Mouse (Mus musculus) megakaryocyte-erythroid progenitor cell, adult 5-6 weeks (primary cell): ENCODE results near the gene Gm21882. TPM values are rescaled to one million over a fixed set of nuclear protein-coding genes. Genes with fewer than 3 reads are reported as not detected.
"Not testable (repeated sequence)": the region's sequence is repeated elsewhere in the genome, so short reads cannot be mapped to it uniquely, and the experiment has no call there.

Source experiments
- ATAC-seq: replicated peaks from 2 replicates; pipeline ENCODE4 v1.8.0; 2016; ENCODE audit warnings: mild to moderate bottlenecking, inconsistent platforms; ENCODE audit not compliant: severe bottlenecking, poor library complexity, low FRiP score, low TSS enrichment
- total RNA-seq, 2 experiments: library from RNA; stranded (forward) in 1 of 2; stranded (reverse) in 1 of 2; fragments of 200-1000, 215-1000 nt in 1 of 2; fragments of >200 nt in 1 of 2; fragmentation: Nextera tagmentation in 1 of 2; gene quantifications; 2 replicates each; pipeline ENCODE4 v1.2.3; 2014 to 2017

Gene Gm21882
- not detected in 2 replicates for total RNA-seq (2014; fragmentation: Nextera tagmentation)
- total RNA-seq (2017), result not detected in 2 replicates

DNA sequence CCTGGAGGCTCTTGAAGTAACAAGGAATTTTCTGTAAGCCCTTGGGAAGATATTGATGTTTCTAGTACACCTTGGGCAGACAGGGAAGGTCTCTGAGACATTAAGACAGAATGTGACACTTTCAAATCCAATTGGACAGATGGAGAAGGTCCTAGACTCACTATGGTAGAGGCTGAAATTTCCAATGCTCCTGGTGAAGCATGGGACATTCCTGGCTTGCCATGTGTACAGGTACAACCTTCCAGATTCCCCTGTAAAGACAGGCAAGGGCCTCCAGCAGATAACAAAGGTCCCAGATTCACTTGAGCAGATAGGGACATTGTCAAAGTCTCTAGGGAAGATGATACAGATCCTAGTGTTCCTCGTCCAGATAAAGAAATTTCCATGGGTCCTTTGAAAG, at the start of gene Gm21882:
TSS of gene Gm21882 (minus strand) at position 101 of the 400 bp plus-strand sequence.
- ATAC-seq, result not testable (repeated sequence)

Other genes with a start within 250 kb of the Gm21882 start
- gene Gm21865, start 64.6 kb downstream of the Gm21882 start, total RNA-seq (2014; fragmentation: Nextera tagmentation), result not detected in 2 replicates
- gene Gm21865, start 64.6 kb downstream of the Gm21882 start, total RNA-seq (2017), result not detected in 2 replicates